Mouse (Mus musculus): Measurements from ENCODE around the gene 2200002D01Rik. TPM values are rescaled to one million over a fixed set of nuclear protein-coding genes. Genes with fewer than 3 reads are reported as not detected.
A peak's percentile ranks its signal among the peaks of the same experiment; 100 is the strongest.

The 2200002D01Rik gene
- polyA plus RNA-seq, 1 experiment from 2014 or later: 1.5 TPM

DNA sequence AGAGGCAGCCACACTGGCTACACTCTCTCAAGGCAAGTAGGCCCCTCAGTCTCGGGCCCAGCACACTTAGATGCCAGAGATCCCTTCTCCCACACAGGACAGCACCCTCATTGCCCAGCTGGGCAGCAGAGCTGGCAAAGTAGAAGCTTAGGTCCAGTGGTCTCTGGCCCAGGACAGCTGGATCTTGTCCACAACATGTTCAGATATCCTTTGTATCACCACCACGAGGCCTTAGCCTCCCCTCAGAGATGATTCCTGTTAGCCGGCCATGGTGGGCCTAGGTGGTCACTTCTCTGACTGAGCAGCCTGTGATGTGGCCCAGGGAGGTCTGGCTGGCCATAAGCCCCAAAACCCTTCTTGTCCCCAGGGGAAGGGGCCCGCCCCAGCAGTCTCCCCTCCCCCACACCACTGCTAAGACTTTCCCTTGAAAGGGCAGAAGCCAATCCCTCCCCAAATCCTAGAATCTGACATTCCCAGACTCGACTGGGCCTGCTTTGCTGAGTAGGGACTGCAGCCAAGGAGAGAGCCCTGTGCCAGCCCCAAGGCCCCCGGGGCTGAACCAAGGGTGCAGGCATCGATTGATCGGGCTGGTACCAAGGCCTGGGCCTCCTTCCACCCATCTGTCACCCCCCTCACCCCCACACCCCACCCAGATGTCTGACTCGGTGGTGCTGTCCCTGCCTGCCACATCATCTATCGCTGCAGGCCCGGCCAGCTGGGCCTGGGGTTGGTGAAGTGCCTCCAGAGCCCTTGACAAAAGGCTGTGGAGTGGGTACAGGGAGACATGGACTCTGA lies 42.6 kb upstream of the 2200002D01Rik start:
- peak; percentile 32 for ATAC-seq
- Histone ChIP-seq H3K9ac (replicated peaks; ENCODE audit: low read depth, low read length) (no peak overlapping the region), H3K9me3 (ENCODE audit: control insufficient read depth, low read length) (no peaks in the 10 kb centered on the region), H3K4me3 (replicated peaks; ENCODE audit: low read length) (no peak overlapping the region), H3K27me3 (replicated peaks; ENCODE audit: control insufficient read depth, insufficient read depth, low read length) (no peaks in the 10 kb centered on the region), H3K4me2 (ENCODE audit: low read length) (peak overlapping the region; percentile 5; the same call in 1 of the 2 replicates), H3K36me3 (ENCODE audit: control insufficient read depth, insufficient read depth) (no peaks in the 10 kb centered on the region), H3K4me1 (replicated peaks; ENCODE audit: control insufficient read depth, insufficient read depth, low read length) (peaks cover 37% of the 10 kb centered on the region), H3K27ac (ENCODE audit: low read length) (peak overlapping the region; percentile 86)
- 36% methylated on average over 11 of the region's 11 CpGs for WGBS

DNA sequence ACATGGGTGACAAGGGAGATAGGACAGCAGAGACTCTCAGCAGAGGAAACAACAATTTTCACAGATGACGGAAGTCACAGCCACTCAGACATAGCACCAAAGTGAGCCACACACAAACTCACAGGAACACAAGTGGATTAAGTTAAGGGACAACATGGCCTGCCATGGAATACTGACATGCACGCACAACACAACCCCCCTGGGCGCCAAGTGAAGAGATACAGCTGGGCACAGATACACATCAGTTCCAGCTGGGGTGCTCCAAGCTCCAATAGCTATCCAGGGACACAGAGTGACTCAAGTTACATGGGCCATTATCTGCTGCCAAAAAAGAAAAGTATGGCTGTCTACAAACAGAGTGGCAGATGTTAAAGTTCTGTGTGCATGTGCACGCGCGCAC lies 41.6 kb upstream of the 2200002D01Rik start:
- WGBS: 79% methylated on average over 6 of the region's 6 CpGs
- Histone ChIP-seq H3K4me1 (replicated peaks; ENCODE audit: control insufficient read depth, insufficient read depth, low read length) (peaks cover 37% of the 10 kb centered on the region), H3K9ac (replicated peaks; ENCODE audit: low read depth, low read length) (peak overlapping the region; percentile 70), H3K36me3 (ENCODE audit: control insufficient read depth, insufficient read depth) (no peaks in the 10 kb centered on the region), H3K4me3 (replicated peaks; ENCODE audit: low read length) (peak overlapping the region; percentile 60), H3K9me3 (ENCODE audit: control insufficient read depth, low read length) (no peaks in the 10 kb centered on the region), H3K27me3 (replicated peaks; ENCODE audit: control insufficient read depth, insufficient read depth, low read length) (no peaks in the 10 kb centered on the region), H3K4me2 (ENCODE audit: low read length) (no peak overlapping the region; the same call in 1 of the 2 replicates), H3K27ac (ENCODE audit: low read length) (no peak overlapping the region)
- ATAC-seq: no peak

GRCm38 (mm10) chr7:29288942-29289638 lies 40.8 kb upstream of the 2200002D01Rik start, which contains the start of gene Ppp1r14a:
Gene Ppp1r14a, plus strand, starts transcription at chr7:29289308.
- peak; percentile 25; the same call in 1 of the 2 replicates for ATAC-seq
- Histone ChIP-seq H3K4me3 (replicated peaks; ENCODE audit: low read length) (peak within 1 kb of the TSS; percentile 60), H3K9me3 (ENCODE audit: control insufficient read depth, low read length) (no peaks in the 10 kb centered on the region), H3K27ac (ENCODE audit: low read length) (no peak within 1 kb of the TSS), H3K4me1 (replicated peaks; ENCODE audit: control insufficient read depth, insufficient read depth, low read length) (peaks cover 37% of the 10 kb centered on the region), H3K9ac (replicated peaks; ENCODE audit: low read depth, low read length) (peak within 1 kb of the TSS; percentile 70), H3K36me3 (ENCODE audit: control insufficient read depth, insufficient read depth) (no peaks in the 10 kb centered on the region), H3K4me2 (ENCODE audit: low read length) (peak within 1 kb of the TSS; percentile 91), H3K27me3 (replicated peaks; ENCODE audit: control insufficient read depth, insufficient read depth, low read length) (no peaks in the 10 kb centered on the region)
- WGBS: under 1% methylated on average over 59 of the region's 59 CpGs

DNA sequence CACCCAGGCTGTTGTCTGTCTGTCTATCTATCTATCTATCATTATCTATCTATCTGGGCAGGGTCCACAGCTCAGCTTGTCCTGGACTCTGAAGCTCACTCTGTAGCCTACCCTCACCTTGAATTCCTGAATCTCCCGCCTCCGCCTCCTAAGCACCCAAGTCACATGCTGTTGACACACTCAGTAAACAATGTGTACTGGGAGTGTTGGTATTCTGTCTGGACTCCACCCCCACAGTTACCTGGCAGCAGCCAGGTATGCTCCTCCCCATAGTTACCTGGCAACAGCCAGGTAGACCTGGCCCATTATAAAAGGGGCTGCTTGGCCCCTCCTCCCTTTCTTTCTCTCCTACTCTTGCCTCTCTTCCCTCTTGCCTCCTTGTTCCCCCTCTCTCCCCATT lies 39.8 kb upstream of the 2200002D01Rik start:
- H3K27ac ChIP-seq (ENCODE audit: low read length): no peak overlapping the region
- 92% methylated on average over 2 of the region's 2 CpGs for WGBS
- H3K9me3 ChIP-seq (ENCODE audit: control insufficient read depth, low read length): no peaks in the 10 kb centered on the region
- no peak overlapping the region for H3K4me2 ChIP-seq (ENCODE audit: low read length)
- peaks cover 32% of the 10 kb centered on the region for H3K4me1 ChIP-seq (replicated peaks; ENCODE audit: control insufficient read depth, insufficient read depth, low read length)
- ATAC-seq: no peak
- H3K36me3 ChIP-seq (ENCODE audit: control insufficient read depth, insufficient read depth): no peaks in the 10 kb centered on the region
- no peak overlapping the region for H3K9ac ChIP-seq (replicated peaks; ENCODE audit: low read depth, low read length)
- H3K4me3 ChIP-seq (replicated peaks; ENCODE audit: low read length): no peak overlapping the region
- no peaks in the 10 kb centered on the region; the same call in 1 of the 2 replicates for H3K27me3 ChIP-seq (replicated peaks; ENCODE audit: control insufficient read depth, insufficient read depth, low read length)

DNA sequence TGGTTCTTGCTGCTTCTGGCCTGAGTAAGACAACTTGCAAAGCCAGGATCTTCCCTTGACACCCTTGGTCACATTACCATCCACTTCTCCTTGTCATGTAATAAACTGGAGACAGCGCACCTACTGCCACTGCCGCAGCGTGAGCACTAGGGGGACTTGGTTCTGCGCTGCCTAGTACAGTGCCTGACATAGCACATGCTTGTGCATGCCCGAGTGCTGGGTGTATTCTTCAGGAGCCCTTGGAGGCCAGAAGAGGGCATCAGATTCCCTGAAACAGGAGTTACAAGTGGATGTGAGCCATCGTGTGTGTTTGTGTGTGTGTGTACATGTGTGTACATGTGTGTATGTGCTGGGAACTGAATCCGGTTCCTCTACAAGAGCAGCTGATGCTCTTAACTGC lies 39.2 kb upstream of the 2200002D01Rik start:
- no peak for ATAC-seq
- Histone ChIP-seq H3K4me2 (ENCODE audit: low read length) (no peak overlapping the region), H3K4me1 (replicated peaks; ENCODE audit: control insufficient read depth, insufficient read depth, low read length) (peaks cover 27% of the 10 kb centered on the region), H3K9ac (replicated peaks; ENCODE audit: low read depth, low read length) (no peak overlapping the region), H3K27me3 (replicated peaks; ENCODE audit: control insufficient read depth, insufficient read depth, low read length) (no peaks in the 10 kb centered on the region; the same call in 1 of the 2 replicates), H3K36me3 (ENCODE audit: control insufficient read depth, insufficient read depth) (no peaks in the 10 kb centered on the region), H3K27ac (ENCODE audit: low read length) (no peak overlapping the region), H3K9me3 (ENCODE audit: control insufficient read depth, low read length) (no peaks in the 10 kb centered on the region), H3K4me3 (replicated peaks; ENCODE audit: low read length) (no peak overlapping the region)
- WGBS: 85% methylated on average over 7 of the region's 7 CpGs

DNA sequence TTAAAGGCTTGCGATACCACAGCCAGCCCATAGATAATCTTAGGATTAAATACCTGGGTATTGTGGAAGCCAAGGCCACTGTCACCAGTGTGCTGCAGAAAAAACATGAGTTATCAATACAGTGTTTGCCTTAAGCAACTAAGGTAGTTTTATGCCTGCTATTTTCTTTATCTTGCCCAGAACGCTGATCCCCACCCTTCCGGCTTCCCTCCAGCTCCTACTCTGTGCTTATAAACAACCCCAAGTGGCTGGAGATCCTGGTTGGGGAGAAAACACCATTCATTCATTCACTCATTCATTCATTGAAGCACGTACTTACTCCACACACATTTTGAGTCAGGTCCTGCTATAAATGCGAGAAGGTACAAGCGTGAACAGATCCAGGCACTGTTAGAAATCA lies 36.3 kb upstream of the 2200002D01Rik start:
- ATAC-seq: no peak
- no peak overlapping the region for H3K27ac ChIP-seq (ENCODE audit: low read length)
- H3K27me3 ChIP-seq (replicated peaks; ENCODE audit: control insufficient read depth, insufficient read depth, low read length): peaks cover 9% of the 10 kb centered on the region; the same call in 1 of the 2 replicates
- H3K4me3 ChIP-seq (replicated peaks; ENCODE audit: low read length): no peak overlapping the region
- WGBS: 95% methylated on average over 6 of the region's 6 CpGs
- peaks cover 24% of the 10 kb centered on the region for H3K4me1 ChIP-seq (replicated peaks; ENCODE audit: control insufficient read depth, insufficient read depth, low read length)
- no peak overlapping the region for H3K4me2 ChIP-seq (ENCODE audit: low read length)
- no peaks in the 10 kb centered on the region for H3K36me3 ChIP-seq (ENCODE audit: control insufficient read depth, insufficient read depth)
- H3K9ac ChIP-seq (replicated peaks; ENCODE audit: low read depth, low read length): no peak overlapping the region
- H3K9me3 ChIP-seq (ENCODE audit: control insufficient read depth, low read length): no peaks in the 10 kb centered on the region

DNA sequence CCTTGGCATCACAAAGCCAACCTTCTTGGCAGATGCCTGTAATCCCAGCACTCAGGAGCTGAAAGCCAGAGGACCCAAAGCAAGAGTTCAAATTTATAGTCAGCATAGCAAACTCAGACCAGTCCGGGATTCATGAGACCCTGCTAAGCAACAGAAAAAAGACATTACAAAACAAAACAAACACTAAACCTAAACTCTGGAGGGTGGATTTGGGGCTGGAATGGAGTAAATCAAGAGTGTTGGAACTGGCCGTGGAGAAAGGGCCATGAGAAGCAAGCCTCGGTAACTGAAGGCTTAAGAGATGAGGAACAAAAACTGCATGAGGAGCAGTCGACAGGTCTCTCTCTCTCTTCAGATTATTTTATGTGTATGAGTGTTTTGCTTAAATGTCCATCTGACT lies 35.6 kb upstream of the 2200002D01Rik start:
- peaks cover 9% of the 10 kb centered on the region; the same call in 1 of the 2 replicates for H3K27me3 ChIP-seq (replicated peaks; ENCODE audit: control insufficient read depth, insufficient read depth, low read length)
- no peaks in the 10 kb centered on the region for H3K36me3 ChIP-seq (ENCODE audit: control insufficient read depth, insufficient read depth)
- peaks cover 17% of the 10 kb centered on the region for H3K4me1 ChIP-seq (replicated peaks; ENCODE audit: control insufficient read depth, insufficient read depth, low read length)
- ATAC-seq: no peak
- H3K4me3 ChIP-seq (replicated peaks; ENCODE audit: low read length): no peak overlapping the region
- H3K9me3 ChIP-seq (ENCODE audit: control insufficient read depth, low read length): no peaks in the 10 kb centered on the region
- 89% methylated on average over 4 of the region's 4 CpGs for WGBS
- no peak overlapping the region for H3K9ac ChIP-seq (replicated peaks; ENCODE audit: low read depth, low read length)
- no peak overlapping the region for H3K4me2 ChIP-seq (ENCODE audit: low read length)
- no peak overlapping the region for H3K27ac ChIP-seq (ENCODE audit: low read length)

GRCm38 (mm10) chr7:29282074-29282554 lies 33.8 kb upstream of the 2200002D01Rik start:
- no peak for ATAC-seq

More at GRCm38 (mm10) chr7:29282074-29282554, 33.8 kb upstream of the 2200002D01Rik start:
- H3K4me2 ChIP-seq (ENCODE audit: low read length): peak overlapping the region; percentile 99
- peaks cover 17% of the 10 kb centered on the region for H3K4me1 ChIP-seq (replicated peaks; ENCODE audit: control insufficient read depth, insufficient read depth, low read length)
- H3K4me3 ChIP-seq (replicated peaks; ENCODE audit: low read length): peak overlapping the region; percentile 68
- no peaks in the 10 kb centered on the region for H3K9me3 ChIP-seq (ENCODE audit: control insufficient read depth, low read length)
- H3K9ac ChIP-seq (replicated peaks; ENCODE audit: low read depth, low read length): peak overlapping the region; percentile 76
- peaks cover 9% of the 10 kb centered on the region; the same call in 1 of the 2 replicates for H3K27me3 ChIP-seq (replicated peaks; ENCODE audit: control insufficient read depth, insufficient read depth, low read length)
- WGBS: 8% methylated on average over 20 of the region's 21 CpGs
- H3K36me3 ChIP-seq (ENCODE audit: control insufficient read depth, insufficient read depth): no peaks in the 10 kb centered on the region
- H3K27ac ChIP-seq (ENCODE audit: low read length): no peak overlapping the region

Measured in forebrain, embryonic 16.5 days (tissue).